Mouse (Mus musculus) cortical plate, adult 2 months (tissue): ENCODE data around the gene Cdh23.

ENCODE experiments used
- CTCF ChIP-seq: fragments of 200-500 bp; IDR thresholded peaks from 2 replicates; pipeline ENCODE4 v1.5.1; 2011; ENCODE audit warnings: mild to moderate bottlenecking, control low read depth, low read length; ENCODE audit not compliant: insufficient read depth; ENCODE audit errors: extremely low read depth
- POLR2A ChIP-seq: fragments of 200-500 bp; IDR thresholded peaks from 2 replicates; pipeline ENCODE4 v1.6.1; 2011; ENCODE audit warnings: mild to moderate bottlenecking, low read length, control low read depth; ENCODE audit not compliant: insufficient read depth; ENCODE audit errors: extremely low read depth

GRCm38 (mm10) chr10:60726896-60727295 is 30.6 kb upstream of the Cdh23 start:
- TF ChIP-seq POLR2A = no peak
- TF ChIP-seq CTCF = no peak
